Mouse (Mus musculus) embryonic facial prominence, embryonic 14.5 days (tissue): ENCODE measurements around the gene Kcnk3. TPM values are rescaled to one million over a fixed set of nuclear protein-coding genes. Genes with fewer than 3 reads are reported as not detected.

Experiments
- ATAC-seq: fragments of 200-750 bp; cut with Nextera tagmentation; 2 replicates; pipeline ENCODE4 v1.8.0; 2017; ENCODE audit warnings: low read depth, moderate number of reproducible peaks, moderate TSS enrichment
- DNase-seq: peaks from one replicate; pipeline ENCODE4 v3.0.0-alpha.2; 2015; ENCODE audit warnings: low spot score
- H3K27ac ChIP-seq: fragments of 300-500 bp; sonication (generic); replicated peaks from 2 replicates; pipeline ENCODE4 v1.5.1; 2014; ENCODE audit warnings: low read depth, mild to moderate bottlenecking, low read length, moderate library complexity
- H3K27me3 ChIP-seq: fragments of 300-500 bp; sonication (generic); replicated peaks from 2 replicates; pipeline ENCODE4 v1.6.1; 2014; ENCODE audit warnings: low read length; ENCODE audit not compliant: control insufficient read depth, insufficient read depth
- H3K36me3 ChIP-seq: fragments of 300-500 bp; sonication (generic); 2 replicates; pipeline ENCODE4 v1.6.1; 2014; ENCODE audit warnings: low read length, mixed read lengths; ENCODE audit not compliant: control insufficient read depth, insufficient read depth
- H3K4me1 ChIP-seq: fragments of 300-500 bp; sonication (generic); 2 replicates; pipeline ENCODE4 v1.6.1; 2014; ENCODE audit warnings: antibody characterized with exemption, low read length; ENCODE audit not compliant: control insufficient read depth, insufficient read depth
- H3K4me2 ChIP-seq: fragments of 300-500 bp; sonication (generic); 2 replicates; pipeline ENCODE4 v1.6.1; 2014; ENCODE audit warnings: low read depth, mild to moderate bottlenecking, low read length, moderate library complexity, mixed read lengths
- H3K4me3 ChIP-seq: fragments of 300-500 bp; sonication (generic); 2 replicates; pipeline ENCODE4 v1.5.1; 2014; ENCODE audit warnings: low read depth, mild to moderate bottlenecking, low read length
- H3K9ac ChIP-seq: fragments of 300-500 bp; sonication (generic); 2 replicates; pipeline ENCODE4 v1.6.1; 2014; ENCODE audit warnings: low read depth, mild to moderate bottlenecking, low read length, moderate library complexity, mixed read lengths
- H3K9me3 ChIP-seq: fragments of 300-500 bp; sonication (generic); 2 replicates; pipeline ENCODE4 v1.6.1; 2016; ENCODE audit warnings: low read length; ENCODE audit not compliant: control insufficient read depth
- WGBS: fragments of 180-500 bp; shearing (Covaris S2); extraction: QIAGEN DNeasy Blood & Tissue Kit; methylation state at CpG from one replicate; pipeline ENCODE4 v1.1.7; 2014; 5-methylcytosine and 5-hydroxymethylcytosine counted together
- microRNA-seq: library from miRNA; unstranded; fragments of <30 nt; microRNA quantifications from one replicate; pipeline ENCODE4, GENCODE M21; 2016; ENCODE audit warnings: borderline number of aligned reads
- polyA plus RNA-seq: library from polyadenylated mRNA; unstranded; fragments of >200 nt; fragmentation: Nextera tagmentation; extraction: Ambion mirVana; gene quantifications from 2 replicates; pipeline ENCODE4 v1.2.1, GENCODE M21; 2014

The Kcnk3 gene
- polyA plus RNA-seq, 1 experiment from 2014 or later = 2.9 TPM

GRCm38 (mm10) chr5:30668637-30669495 lies 80.9 kb downstream of the Kcnk3 start:
- H3K27ac ChIP-seq = no peak overlapping the region
- peak overlapping the region; percentile 84 for H3K4me2 ChIP-seq
- H3K4me1 ChIP-seq = peaks cover 19% of the 10 kb centered on the region
- H3K9me3 ChIP-seq = no peaks in the 10 kb centered on the region
- peak overlapping the region; percentile 93; the same call in 1 of the 2 replicates for H3K4me3 ChIP-seq
- WGBS = 89% methylated on average over 9 of the region's 9 CpGs
- peaks cover 40% of the 10 kb centered on the region for H3K36me3 ChIP-seq
- H3K27me3 ChIP-seq = no peaks in the 10 kb centered on the region
- DNase-seq (no peak), ATAC-seq (no peak)
- no peak overlapping the region for H3K9ac ChIP-seq

GRCm38 (mm10) chr5:30669496-30669830 lies 81.5 kb downstream of the Kcnk3 start:
- 84% methylated on average over 3 of the region's 3 CpGs for WGBS
- no peak overlapping the region for H3K4me2 ChIP-seq

GRCm38 (mm10) chr5:30670091-30670490 lies 82.1 kb downstream of the Kcnk3 start:
- WGBS = 97% methylated on average over 7 of the region's 7 CpGs
- no peak overlapping the region for H3K9ac ChIP-seq
- no peak for ATAC-seq
- H3K27me3 ChIP-seq = no peaks in the 10 kb centered on the region
- H3K4me1 ChIP-seq = peaks cover 19% of the 10 kb centered on the region
- no peaks in the 10 kb centered on the region for H3K9me3 ChIP-seq
- H3K4me3 ChIP-seq = no peak overlapping the region
- H3K36me3 ChIP-seq = peaks cover 51% of the 10 kb centered on the region
- no peak overlapping the region for H3K4me2 ChIP-seq
- H3K27ac ChIP-seq = no peak overlapping the region
- no peak for DNase-seq

More at GRCm38 (mm10) chr5:30669496-30669830, 81.5 kb downstream of the Kcnk3 start:
- no peak overlapping the region for H3K4me3 ChIP-seq
- DNase-seq = no peak
- H3K27me3 ChIP-seq = no peaks in the 10 kb centered on the region
- no peak overlapping the region for H3K9ac ChIP-seq
- no peak overlapping the region for H3K27ac ChIP-seq
- H3K36me3 ChIP-seq = peaks cover 46% of the 10 kb centered on the region
- ATAC-seq = no peak
- H3K9me3 ChIP-seq = no peaks in the 10 kb centered on the region
- peaks cover 19% of the 10 kb centered on the region for H3K4me1 ChIP-seq

- H3K36me3 ChIP-seq = peaks cover 66% of the 10 kb centered on the region
- no peaks in the 10 kb centered on the region for H3K9me3 ChIP-seq
- WGBS = 76% methylated on average over 7 of the region's 7 CpGs
- DNase-seq (no peak), ATAC-seq (no peak)
- no peak overlapping the region for H3K4me2 ChIP-seq
- no peak overlapping the region for H3K9ac ChIP-seq
- no peak overlapping the region for H3K4me3 ChIP-seq
- no peaks in the 10 kb centered on the region for H3K4me1 ChIP-seq
- H3K27me3 ChIP-seq = no peaks in the 10 kb centered on the region
- H3K27ac ChIP-seq = no peak overlapping the region
Observed at GRCm38 (mm10) chr5:30674001-30674400, 86.0 kb downstream of the Kcnk3 start.

Small RNAs within 50 kb of the gene (microRNA-seq; reads per million reads assigned to microRNA genes)
- not detected for gene Mir5625

Other genes starting within 250 kb of the Kcnk3 start
- gene Otof, start 126.2 kb upstream of the Kcnk3 start, polyA plus RNA-seq = 0.47 and 0.54 TPM in 2 replicates
- 1.00 and 5.9 TPM in 2 replicates for gene 1700001C02Rik, start 122.1 kb upstream of the Kcnk3 start, polyA plus RNA-seq
- gene Cib4, start 42.3 kb upstream of the Kcnk3 start, polyA plus RNA-seq = not detected in 2 replicates
- gene Slc35f6, start 59.8 kb downstream of the Kcnk3 start, polyA plus RNA-seq = 26.5 and 33.1 TPM in 2 replicates
- 209 and 251 TPM in 2 replicates for gene Cenpa, start 78.6 kb downstream of the Kcnk3 start, polyA plus RNA-seq
- gene Dpysl5, start 123.4 kb downstream of the Kcnk3 start, polyA plus RNA-seq = 17.0 and 17.5 TPM in 2 replicates
- 31.0 and 37.0 TPM in 2 replicates for gene Mapre3, start 226.5 kb downstream of the Kcnk3 start, polyA plus RNA-seq